Mouse (Mus musculus) Patski (cell line): ENCODE data around the gene Ccdc103. TPM values are rescaled to one million over a fixed set of nuclear protein-coding genes. Genes with fewer than 3 reads are reported as not detected.

ENCODE experiments used
- ATAC-seq: fragments of 100-300 bp; one replicate; pipeline ENCODE4 v1.8.0; 2021
- CTCF ChIA-PET: fragments of 350-600 bp; sonication (Branson Sonifier 250); formaldehyde crosslinking; loops from one replicate; lab custom pipeline; 2022; ENCODE audit warnings: inconsistent platforms; lab: Charles Lee
- POLR2A ChIA-PET: fragments of 350-600 bp; sonication (Branson Sonifier 250); formaldehyde crosslinking; loops from one replicate; lab custom pipeline; 2022; ENCODE audit warnings: antibody characterized with exemption, inconsistent platforms; lab: Charles Lee
- DNase-seq: peaks from one replicate; pipeline ENCODE4 v3.0.0-alpha.2; 2011; ENCODE audit warnings: low read depth, low spot score
- H3K27me3 ChIP-seq: fragments of 371-371 bp; one replicate; pipeline ENCODE4 v1.5.1; 2021
- CTCF ChIP-seq: fragments of 100-300 bp; IDR thresholded peaks from one replicate; pipeline ENCODE4 v1.5.1; 2021
- in situ Hi-C: fragments of 300-500 bp; cut with MboI; formaldehyde crosslinking; loops from 3 replicates; pipeline ENCODE4 v1.11.1; 2018; ENCODE audit warnings: low pct_unique_long_range_greater_than_20kb, mixed read lengths
- polyA plus RNA-seq: library from polyadenylated mRNA; unstranded; gene quantifications from one replicate; pipeline ENCODE4 v1.2.3, GENCODE M21; 2021

The Ccdc103 gene
- polyA plus RNA-seq, 1 experiment from 2014 or later, result 6.0 TPM

DNA sequence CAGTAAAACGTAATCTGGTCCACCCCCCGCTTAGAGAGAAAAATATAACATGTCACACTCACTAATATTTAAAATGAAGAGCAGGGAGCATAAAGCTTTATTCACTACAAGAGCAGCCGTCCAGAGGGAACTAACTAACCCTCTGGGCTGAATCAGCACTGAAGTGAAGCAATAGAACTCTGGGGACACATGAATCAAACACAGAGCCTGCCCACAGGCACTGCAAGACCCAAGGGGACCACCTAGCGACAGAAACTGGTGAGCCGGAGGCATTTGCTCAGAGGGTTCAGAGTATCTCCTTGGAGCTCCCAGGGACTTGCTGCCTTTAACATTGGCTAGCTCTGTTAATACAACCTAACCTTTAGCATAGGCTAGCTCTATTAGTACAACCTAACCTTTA is 9.1 kb downstream of the Ccdc103 start:
- H3K27me3 ChIP-seq, result no peaks in the 10 kb centered on the region
- in situ Hi-C loops, result no loop called here
- ChIA-PET POLR2A (interaction anchor here (0.8 kb wide), 1 partner anchor 9 kb away, joined by 3 read pairs; no protein-coding TSS in a partner anchor), CTCF (interaction anchor here (1.2 to 2.0 kb wide), 2 partner anchors 8 to 11 kb away, joined by 3 to 7 read pairs; partner anchors contain the start of genes Ccdc103 and Gfap)
- TF ChIP-seq CTCF, result no peak
- no peak for DNase-seq
- no peak for ATAC-seq

- CTCF ChIA-PET, result no interaction called here
- DNase-seq (no peak), ATAC-seq (no peak)
- POLR2A ChIA-PET, result no interaction called here
- TF ChIP-seq CTCF, result no peak
- in situ Hi-C loops, result no loop called here
- H3K27me3 ChIP-seq, result no peaks in the 10 kb centered on the region
Measured at GRCm38 (mm10) chr11:102893015-102893651, 12.1 kb downstream of the Ccdc103 start.

DNA sequence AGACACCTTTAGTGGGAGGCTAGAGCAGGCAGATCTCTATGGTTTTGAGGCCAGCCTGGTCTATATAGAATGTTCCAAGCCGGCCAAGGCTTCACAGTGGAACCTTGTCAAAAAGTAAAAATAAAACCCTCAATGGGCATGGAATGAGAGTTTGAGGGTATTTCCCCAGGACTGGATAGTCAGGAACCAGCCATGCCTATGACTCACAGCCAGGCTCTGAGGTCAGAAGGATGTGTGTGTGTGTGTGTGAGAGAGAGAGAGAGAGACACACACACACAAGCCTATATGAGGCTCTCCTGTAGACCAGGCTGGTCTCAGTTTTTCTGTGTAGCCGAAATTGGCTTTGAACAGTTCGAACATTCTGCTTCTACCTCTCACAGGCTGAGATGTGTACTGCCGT is 13.7 kb downstream of the Ccdc103 start:
- ATAC-seq (no peak), DNase-seq (no peak)
- POLR2A ChIA-PET, result no interaction called here
- CTCF ChIA-PET, result interaction anchor here (1.0 to 1.6 kb wide), 2 partner anchors 98 to 166 kb away, joined by 4 read pairs; no protein-coding TSS in a partner anchor
- in situ Hi-C loops, result loop anchor here (5.0 kb wide), 2 partner anchors 98 to 158 kb away; no protein-coding TSS in a partner anchor
- TF ChIP-seq CTCF, result no peak
- no peaks in the 10 kb centered on the region for H3K27me3 ChIP-seq

- no peak for ATAC-seq
- TF ChIP-seq CTCF, result no peak
- in situ Hi-C loops, result loop anchor here (5.0 kb wide), 2 partner anchors 97 to 157 kb away; no protein-coding TSS in a partner anchor
- H3K27me3 ChIP-seq, result no peaks in the 10 kb centered on the region
- ChIA-PET CTCF (interaction anchor here (1.1 to 1.6 kb wide), 2 partner anchors 97 to 159 kb away, joined by 3 to 4 read pairs; no protein-coding TSS in a partner anchor), POLR2A (no interaction called here)
- no peak for DNase-seq
Measured at GRCm38 (mm10) chr11:102895779-102896178, 14.8 kb downstream of the Ccdc103 start.

- ATAC-seq (no peak), DNase-seq (no peak)
- in situ Hi-C loops, result loop anchor here (5.0 kb wide), 2 partner anchors 96 to 156 kb away; no protein-coding TSS in a partner anchor
- TF ChIP-seq CTCF, result no peak
- no peaks in the 10 kb centered on the region for H3K27me3 ChIP-seq
- POLR2A ChIA-PET, result no interaction called here
- CTCF ChIA-PET, result interaction anchor here (1.1 kb wide), 1 partner anchor 158 kb away, joined by 3 read pairs; no protein-coding TSS in a partner anchor
Measured at GRCm38 (mm10) chr11:102896641-102897040, 15.6 kb downstream of the Ccdc103 start.

DNA sequence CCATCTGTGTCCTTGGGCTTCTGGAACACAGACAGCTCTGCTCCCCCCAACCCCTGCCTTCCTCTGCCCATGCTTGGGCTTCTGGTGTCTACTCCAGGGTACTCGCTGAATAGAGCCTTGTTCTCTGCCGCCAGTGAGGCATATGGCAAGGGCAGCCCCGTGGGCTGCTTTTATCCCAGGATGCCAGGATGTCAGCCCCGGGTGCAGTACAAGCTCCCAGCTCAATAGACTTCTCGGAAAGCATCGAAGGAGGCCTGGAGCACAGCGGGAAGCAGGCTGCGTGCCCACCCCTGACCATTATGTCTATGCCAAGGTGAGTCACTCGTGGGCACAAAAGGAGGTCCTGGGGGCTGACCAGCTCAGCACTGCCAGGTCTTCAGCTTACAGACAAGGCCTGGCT is 17.4 kb downstream of the Ccdc103 start:
- ATAC-seq (no peak), DNase-seq (no peak)
- ChIA-PET CTCF (interaction anchor here (1.3 kb wide), 1 partner anchor 95 kb away, joined by 4 read pairs; no protein-coding TSS in a partner anchor), POLR2A (interaction anchor here (0.6 to 0.7 kb wide), 2 partner anchors 9 to 32 kb away, joined by 3 to 4 read pairs; no protein-coding TSS in a partner anchor)
- in situ Hi-C loops, result loop anchor here (5.0 kb wide), 2 partner anchors 94 to 154 kb away; no protein-coding TSS in a partner anchor
- no peak for TF ChIP-seq CTCF
- H3K27me3 ChIP-seq, result no peaks in the 10 kb centered on the region

GRCm38 (mm10) chr11:102900763-102901162 is 19.8 kb downstream of the Ccdc103 start, which contains the start of gene Gfap:
Gfap (minus strand) TSS chr11:102900912.
- POLR2A ChIA-PET, result no interaction called here
- TF ChIP-seq CTCF, result peak; percentile 94
- CTCF ChIA-PET, result interaction anchor here (0.9 to 3.4 kb wide), 10 partner anchors 9 to 154 kb away, joined by 3 to 30 read pairs (median 4); partner anchors contain the start of gene Kif18b
- no peaks in the 10 kb centered on the region for H3K27me3 ChIP-seq
- in situ Hi-C loops, result no loop called here
- ATAC-seq, result peak; percentile 41
- no peak for DNase-seq

DNA sequence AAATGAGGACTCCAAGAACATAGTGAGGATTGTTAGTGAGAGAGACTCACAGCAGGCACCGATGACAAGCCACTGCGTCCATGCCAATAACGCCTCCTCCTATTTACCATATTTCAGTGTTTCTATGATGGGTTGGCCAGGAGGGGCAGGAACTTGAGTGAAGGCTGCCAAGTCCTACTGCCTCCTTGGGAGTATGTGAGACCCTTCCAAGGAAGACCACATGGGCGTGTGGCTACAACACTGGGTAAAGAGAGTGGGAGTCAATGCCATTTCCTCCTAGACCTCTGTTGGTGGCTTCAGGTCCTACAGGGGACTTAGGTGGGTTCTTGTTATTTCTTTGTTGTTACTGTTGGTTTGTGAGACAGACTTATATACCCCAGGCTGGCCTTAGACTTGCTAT is 20.2 kb downstream of the Ccdc103 start:
- TF ChIP-seq CTCF, result no peak
- DNase-seq, result no peak
- no peaks in the 10 kb centered on the region for H3K27me3 ChIP-seq
- CTCF ChIA-PET, result interaction anchor here (0.9 to 3.4 kb wide), 10 partner anchors 8 to 153 kb away, joined by 3 to 30 read pairs (median 4); partner anchors contain the start of gene Kif18b
- in situ Hi-C loops, result no loop called here
- POLR2A ChIA-PET, result interaction anchor here (0.6 kb wide), 1 partner anchor 109 kb away, joined by 3 read pairs; no protein-coding TSS in a partner anchor
- ATAC-seq, result no peak

- ATAC-seq, result no peak
- DNase-seq, result no peak
- in situ Hi-C loops, result no loop called here
Measured at GRCm38 (mm10) chr11:102902107-102902506, 21.1 kb downstream of the Ccdc103 start.

DNA sequence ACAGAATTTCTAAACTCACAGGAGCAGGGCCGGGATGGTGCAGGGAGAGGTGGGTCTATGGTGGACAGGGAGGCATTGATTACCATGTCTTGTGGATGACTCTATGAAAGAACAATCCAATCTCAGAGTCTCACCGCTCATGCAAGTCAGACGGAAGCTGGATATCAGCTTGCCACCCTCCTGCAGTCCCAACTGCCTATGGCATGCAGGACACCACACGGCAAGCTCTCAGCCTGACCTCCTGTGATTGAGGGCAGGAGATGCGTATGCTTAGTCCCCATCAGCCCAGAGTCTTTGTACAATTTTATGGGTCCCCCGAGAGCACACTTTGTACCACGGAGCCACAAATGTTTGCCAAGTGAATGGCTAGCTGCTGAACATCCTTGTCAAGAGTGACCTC is 22.6 kb downstream of the Ccdc103 start:
- H3K27me3 ChIP-seq, result no peaks in the 10 kb centered on the region
- CTCF ChIA-PET, result no interaction called here
- TF ChIP-seq CTCF, result no peak
- DNase-seq (no peak), ATAC-seq (no peak)
- POLR2A ChIA-PET, result no interaction called here
- in situ Hi-C loops, result no loop called here

More at GRCm38 (mm10) chr11:102902107-102902506, 21.1 kb downstream of the Ccdc103 start:
- TF ChIP-seq CTCF, result no peak
- ChIA-PET POLR2A (no interaction called here), CTCF (interaction anchor here (2.1 to 3.4 kb wide), 3 partner anchors 22 to 91 kb away, joined by 7 to 30 read pairs (median 19); partner anchors contain the start of gene Kif18b)
- no peaks in the 10 kb centered on the region for H3K27me3 ChIP-seq

- POLR2A ChIA-PET, result interaction anchor here (1.3 kb wide), 1 partner anchor 49 kb away, joined by 3 read pairs; no protein-coding TSS in a partner anchor
- in situ Hi-C loops, result no loop called here
- no peak for DNase-seq
- ATAC-seq, result no peak
- CTCF ChIA-PET, result no interaction called here
- no peaks in the 10 kb centered on the region for H3K27me3 ChIP-seq
- no peak for TF ChIP-seq CTCF
Measured at GRCm38 (mm10) chr11:102911376-102911775, 30.4 kb downstream of the Ccdc103 start.
